In the genomic region with DNA sequence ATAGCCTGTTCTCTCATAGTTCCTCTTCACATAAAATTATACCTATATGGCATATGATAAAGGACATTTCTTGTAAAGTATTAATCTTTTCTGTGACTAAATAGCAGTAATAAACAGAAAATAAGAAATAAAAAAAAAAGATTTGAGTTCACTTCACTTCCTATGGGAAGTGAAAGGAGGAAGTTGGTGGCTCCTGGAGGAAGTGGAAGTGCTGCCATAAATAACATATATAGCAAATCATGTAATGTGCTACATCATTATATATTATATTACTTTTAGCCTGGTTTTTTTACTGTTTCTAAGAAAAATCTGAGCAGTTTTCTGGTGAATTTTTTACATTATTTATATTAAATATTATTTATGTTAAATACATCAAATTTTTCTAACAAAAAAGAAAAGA, we compare ENCODE assay signal across 28 mouse cellular contexts.
"Had no signal": no experiment of that assay in that cellular context is flagged by ENCODE, and none has a peak within 500 bp of the region (broad histone marks: within the 10 kb centered on the region; RNA-seq: fewer than 3 reads in every experiment).

No protein-coding gene starts in this region.

- H3K4me2 ChIP-seq: embryonic facial prominence, embryonic 12.5 days; embryonic facial prominence, embryonic 13.5 days; embryonic facial prominence, embryonic 15.5 days; forebrain, embryonic 12.5 days; forebrain, embryonic 13.5 days; forebrain, embryonic 15.5 days had no signal

- H3K9ac ChIP-seq: embryonic facial prominence, embryonic 12.5 days; embryonic facial prominence, embryonic 13.5 days; embryonic facial prominence, embryonic 15.5 days; forebrain, embryonic 12.5 days; forebrain, embryonic 13.5 days; forebrain, embryonic 15.5 days; forebrain, postnatal 0 days had no signal

- DNase-seq: cerebellum, adult 8-10 months; cerebellum, adult 9-10 months; cerebellum, adult 9-11 months; cerebellum, postnatal 10 days; cerebellum, postnatal 14 days; cerebellum, postnatal 25 days; cerebellum, postnatal 36 days; embryo, embryonic 11 days; forebrain, postnatal 0 days; gastrocnemius, adult 2 months; gastrocnemius, postnatal 10 days; gastrocnemius, postnatal 14 days; gastrocnemius, postnatal 25 days; gastrocnemius, postnatal 36 days; heart, adult 11 months; heart, adult 18-20 months; heart, adult 2 months had no signal

- H3K27ac ChIP-seq: embryonic facial prominence, embryonic 10.5 days; embryonic facial prominence, embryonic 12.5 days; embryonic facial prominence, embryonic 13.5 days; embryonic facial prominence, embryonic 15.5 days; forebrain, embryonic 10.5 days; forebrain, embryonic 12.5 days; forebrain, embryonic 13.5 days; forebrain, embryonic 15.5 days; gastrocnemius, adult 2 months; heart, adult 2 months had no signal

- ATAC-seq: forebrain, embryonic 13.5 days; forebrain, embryonic 14.5 days; forebrain, embryonic 15.5 days; forebrain, embryonic 16.5 days; forebrain, postnatal 0 days had no signal

- H3K4me3 ChIP-seq: embryonic facial prominence, embryonic 10.5 days; embryonic facial prominence, embryonic 12.5 days; embryonic facial prominence, embryonic 13.5 days; embryonic facial prominence, embryonic 15.5 days; erythroblast, embryonic 14.5 days; forebrain, embryonic 10.5 days; forebrain, embryonic 12.5 days; forebrain, embryonic 13.5 days; forebrain, embryonic 15.5 days; gastrocnemius, adult 2 months; heart, adult 2 months had no signal

- H3K27me3 ChIP-seq: embryonic facial prominence, embryonic 12.5 days; embryonic facial prominence, embryonic 13.5 days; forebrain, embryonic 12.5 days; forebrain, embryonic 13.5 days; forebrain, embryonic 15.5 days had no signal

- H3K36me3 ChIP-seq: embryonic facial prominence, embryonic 10.5 days; embryonic facial prominence, embryonic 12.5 days; embryonic facial prominence, embryonic 13.5 days; embryonic facial prominence, embryonic 15.5 days; forebrain, embryonic 10.5 days; forebrain, embryonic 12.5 days; forebrain, embryonic 15.5 days had no signal

- H3K9me3 ChIP-seq: embryonic facial prominence, embryonic 10.5 days; embryonic facial prominence, embryonic 12.5 days; embryonic facial prominence, embryonic 13.5 days; embryonic facial prominence, embryonic 15.5 days; forebrain, embryonic 10.5 days; forebrain, embryonic 12.5 days; forebrain, embryonic 13.5 days; forebrain, embryonic 15.5 days had no signal

- H3K4me1 ChIP-seq: embryonic facial prominence, embryonic 10.5 days; embryonic facial prominence, embryonic 12.5 days; embryonic facial prominence, embryonic 13.5 days; embryonic facial prominence, embryonic 15.5 days; forebrain, embryonic 13.5 days; forebrain, embryonic 15.5 days had no signal
